In genomic region chr1:151220098-151220497, GRCm38 (mm10) we compare ENCODE assay signal across 20 mouse cellular contexts. TPM values are rescaled to one million over a fixed set of nuclear protein-coding genes. Genes with fewer than 3 reads are reported as not detected.
"Had no signal": no experiment of that assay in that cellular context is flagged by ENCODE, and none has a peak within 500 bp of the region (broad histone marks: within the 10 kb centered on the region; RNA-seq: fewer than 3 reads in every experiment).

No protein-coding gene starts in this region.

- DNase-seq: gastrocnemius, postnatal 14 days; heart, postnatal 10 days; heart, postnatal 4 days; kidney, adult 18-20 months; kidney, adult 8-10 months; kidney, postnatal 10 days; kidney, postnatal 25 days; kidney, postnatal 4 days; liver, embryonic 13.5 days; liver, postnatal 0 days had no signal

RNA-seq across cellular contexts. Expression of gene Gm47996, which starts 10.2 kb away (rescaled TPM):
- total RNA-seq: gastrocnemius, postnatal 14 days; gastrocnemius, postnatal 4 days; granulocyte monocyte progenitor cell, adult 5-6 weeks; heart, postnatal 10 days; heart, postnatal 25 days; heart, postnatal 4 days; layer of hippocampus, postnatal 10 days; layer of hippocampus, postnatal 25 days; left cerebral cortex, adult 2 months; left cerebral cortex, postnatal 14 days; left cerebral cortex, postnatal 36 days; liver, adult 2 months had no signal

RNA-seq across cellular contexts. Expression of gene 3110040M04Rik, which starts 16.2 kb away (rescaled TPM):
- total RNA-seq: gastrocnemius, adult 8-10 months; gastrocnemius, postnatal 14 days; gastrocnemius, postnatal 4 days; granulocyte monocyte progenitor cell, adult 5-6 weeks; heart, postnatal 10 days; heart, postnatal 25 days; heart, postnatal 4 days; layer of hippocampus, postnatal 10 days; layer of hippocampus, postnatal 25 days; left cerebral cortex, adult 2 months; left cerebral cortex, postnatal 14 days; left cerebral cortex, postnatal 36 days; liver, adult 2 months had no signal

RNA-seq across cellular contexts. Expression of gene Gm47995, which starts 21.9 kb away (rescaled TPM):
- total RNA-seq: gastrocnemius, adult 8-10 months; gastrocnemius, postnatal 4 days; granulocyte monocyte progenitor cell, adult 5-6 weeks; heart, postnatal 10 days; heart, postnatal 25 days; heart, postnatal 4 days; layer of hippocampus, postnatal 10 days; layer of hippocampus, postnatal 25 days; left cerebral cortex, adult 2 months; left cerebral cortex, postnatal 14 days; left cerebral cortex, postnatal 36 days; liver, adult 2 months had no signal

RNA-seq across cellular contexts. Expression of gene Gm8947, which starts 27.9 kb away (rescaled TPM):
- total RNA-seq: gastrocnemius, postnatal 4 days; granulocyte monocyte progenitor cell, adult 5-6 weeks; heart, postnatal 10 days; heart, postnatal 25 days; layer of hippocampus, postnatal 10 days; layer of hippocampus, postnatal 25 days; left cerebral cortex, adult 2 months; left cerebral cortex, postnatal 14 days; left cerebral cortex, postnatal 36 days; liver, adult 2 months had no signal

RNA-seq across cellular contexts. Expression of gene Gm47985, which starts 37.8 kb away (rescaled TPM):
- total RNA-seq: granulocyte monocyte progenitor cell, adult 5-6 weeks; layer of hippocampus, postnatal 10 days; layer of hippocampus, postnatal 25 days; left cerebral cortex, adult 2 months; left cerebral cortex, postnatal 14 days; left cerebral cortex, postnatal 36 days; liver, adult 2 months had no signal
